Mouse (Mus musculus) 3T3-L1 (cell line): ENCODE measurements around the gene Nit1.
A peak's percentile ranks its signal among the peaks of the same experiment; 100 is the strongest.

Experiments used
- DNase-seq: peaks from one replicate; pipeline ENCODE4 v3.0.0-alpha.2; 2015; ENCODE audit warnings: low read depth, low spot score

Nit1 gene

DNA sequence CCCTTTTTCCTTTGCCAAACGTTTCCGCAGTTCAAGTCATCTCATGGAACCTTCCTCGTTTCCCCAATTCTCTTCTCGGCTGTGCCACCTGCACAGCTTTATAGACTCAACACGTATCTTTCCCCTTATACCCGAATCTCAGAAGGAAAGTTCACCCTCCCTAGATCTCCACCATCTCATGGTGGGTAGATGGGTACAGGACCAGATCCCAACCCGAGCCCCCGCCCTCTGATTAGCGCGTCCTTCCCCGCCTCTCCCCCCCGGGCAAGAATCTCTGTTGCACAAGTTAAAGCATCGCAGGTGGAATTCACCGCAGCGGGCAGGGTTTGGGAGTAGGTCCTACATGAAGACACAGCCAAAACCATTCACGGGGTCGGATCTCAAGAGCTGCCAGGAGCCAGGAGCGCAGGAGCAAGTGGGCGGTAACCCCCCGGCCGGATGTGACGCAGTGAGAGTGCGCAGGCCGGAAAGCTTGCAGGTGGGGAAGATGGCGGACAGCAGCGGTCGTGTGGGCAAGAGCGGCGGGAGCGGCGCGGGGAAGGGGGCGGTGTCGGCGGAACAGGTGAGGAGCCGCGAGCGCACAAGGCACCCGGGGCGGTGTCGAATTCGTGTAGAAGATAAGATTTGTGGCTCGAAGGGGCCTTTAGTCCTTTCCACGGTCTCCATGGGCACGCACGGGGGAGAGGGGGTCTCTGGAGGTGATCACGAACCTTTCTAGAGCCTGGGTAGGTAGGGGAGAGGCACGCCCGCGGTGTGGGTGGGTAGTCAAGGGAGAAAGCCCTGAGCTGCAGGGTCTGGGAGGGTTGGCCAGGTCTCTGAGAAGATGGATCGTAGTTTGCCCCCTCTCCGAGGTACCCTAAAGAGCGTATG lies at the start of gene Nit1, which contains the start of gene Pfdn2:
Gene Nit1 (minus strand): TSS at position 422 of the 870 bp plus-strand sequence.
Gene Pfdn2 (plus strand): TSS at position 446 of the 870 bp plus-strand sequence.
- peak; percentile 91 for DNase-seq

DNA sequence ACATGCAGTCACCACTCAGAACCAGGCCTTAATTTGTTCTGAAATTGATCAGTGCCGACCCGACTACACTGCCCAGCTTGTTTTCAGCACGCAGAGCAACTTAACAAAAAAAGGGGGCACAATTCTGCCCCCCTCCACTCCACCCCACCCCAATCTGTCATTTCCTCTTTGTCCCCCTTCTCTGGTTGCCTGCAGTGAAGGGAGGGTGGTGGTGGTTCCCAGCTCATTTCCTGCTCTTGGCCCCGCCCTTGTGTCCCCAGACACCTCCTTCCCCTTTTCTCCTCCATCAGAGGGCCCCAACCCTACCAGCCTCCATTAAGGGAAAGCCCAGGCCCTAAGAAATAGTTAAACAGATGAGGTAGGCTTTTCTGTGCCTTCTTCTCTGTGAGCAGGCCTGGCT lies 44.7 kb upstream of the Nit1 start:
- DNase-seq = no peak

DNA sequence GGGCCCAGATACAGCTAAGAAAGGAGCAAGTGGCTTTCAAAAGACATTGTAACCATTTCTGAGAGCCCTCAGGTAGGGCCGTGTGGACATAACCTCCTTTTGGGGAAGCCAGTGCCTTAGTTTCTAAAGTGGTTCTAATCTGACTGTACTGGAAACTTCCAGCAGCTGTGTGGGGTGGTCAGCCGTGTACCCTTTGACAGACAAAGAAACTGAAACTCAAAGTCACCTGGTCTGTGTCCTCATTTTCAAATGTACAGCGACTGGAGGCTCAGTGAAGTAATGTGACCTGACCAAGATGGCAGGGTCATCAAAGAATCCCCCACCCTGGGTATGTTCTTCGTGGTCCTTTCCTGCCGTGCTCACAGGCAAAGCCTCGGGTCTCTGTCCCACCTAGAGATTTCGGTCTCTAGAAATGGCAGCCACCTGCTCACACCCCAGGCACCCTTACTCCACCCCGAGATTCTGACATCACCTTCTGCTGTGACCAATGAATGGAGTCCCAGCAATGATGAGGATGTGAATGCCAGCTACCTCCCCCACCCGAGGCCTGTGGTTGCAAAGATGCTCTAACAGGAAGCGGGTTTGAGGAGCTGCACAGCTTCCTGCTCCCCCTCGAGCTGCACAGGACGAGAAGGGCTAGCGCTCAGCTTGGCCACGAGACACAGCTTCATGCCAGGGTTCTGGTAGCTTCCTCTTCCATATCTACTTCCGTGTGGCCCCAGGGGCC lies 43.1 kb upstream of the Nit1 start, which contains the start of gene Arhgap30:
Gene Arhgap30 (plus strand): TSS at position 579 of the 727 bp plus-strand sequence.
- DNase-seq = no peak

DNA sequence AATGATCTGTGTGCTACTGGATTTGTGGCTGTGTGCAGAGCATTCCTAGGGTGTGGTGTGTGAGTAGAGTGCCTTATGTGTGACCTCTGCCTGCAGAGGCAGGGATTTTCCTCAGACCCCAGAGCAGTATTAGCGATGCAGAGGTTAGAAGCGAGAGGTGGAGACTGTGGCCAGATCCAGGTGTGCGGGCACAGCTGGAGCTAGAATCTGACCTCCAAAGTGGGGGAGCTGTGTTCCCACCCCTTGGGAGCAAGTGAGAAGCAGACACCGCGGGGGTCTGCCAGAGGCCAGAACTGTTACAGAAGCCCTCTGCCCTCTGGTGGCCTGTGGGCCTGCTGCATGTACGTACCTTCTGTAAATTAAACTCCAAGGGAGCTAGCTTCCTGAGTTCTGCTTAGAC lies 41.7 kb upstream of the Nit1 start:
- peak; percentile 43 for DNase-seq

DNA sequence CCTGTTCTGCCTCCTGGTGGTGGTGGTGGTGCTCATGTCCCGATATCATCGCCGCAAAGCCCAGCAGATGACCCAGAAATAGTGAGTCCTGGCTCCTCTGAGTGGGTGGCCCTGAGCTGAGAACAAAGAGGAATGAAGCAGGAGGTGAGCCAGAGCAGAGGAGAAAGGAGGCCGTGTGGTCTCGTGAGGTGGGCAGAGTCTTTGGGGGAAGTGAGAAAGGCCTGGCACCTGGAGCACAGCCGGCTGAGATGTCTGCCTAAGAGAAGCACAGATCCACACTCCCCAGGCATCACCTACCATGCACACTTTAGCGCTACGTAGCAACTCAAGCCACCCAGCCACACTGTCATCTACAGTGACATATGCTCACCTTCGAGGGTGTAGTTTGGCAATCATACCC lies 39.7 kb upstream of the Nit1 start:
- DNase-seq = no peak

DNA sequence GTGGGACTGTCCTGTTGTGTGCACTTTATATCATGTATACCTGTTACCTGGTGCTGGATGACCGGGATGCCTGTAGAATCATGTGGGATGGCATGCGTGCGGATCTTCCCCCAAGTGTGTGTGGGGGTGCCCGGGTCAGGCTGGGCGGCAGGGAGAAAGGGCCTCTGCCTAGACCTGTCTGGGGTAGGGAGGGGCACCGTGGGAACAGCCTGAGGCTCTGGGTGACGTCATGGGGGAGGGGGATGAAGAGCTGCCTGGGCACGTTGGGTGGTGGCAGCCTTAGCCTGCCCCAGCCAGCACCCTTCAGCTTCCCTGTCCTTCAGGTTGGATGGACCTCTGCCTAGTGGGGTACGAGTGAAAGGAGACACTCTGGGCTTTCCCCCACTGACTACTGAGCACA lies 38.9 kb upstream of the Nit1 start:
- DNase-seq = no peak

DNA sequence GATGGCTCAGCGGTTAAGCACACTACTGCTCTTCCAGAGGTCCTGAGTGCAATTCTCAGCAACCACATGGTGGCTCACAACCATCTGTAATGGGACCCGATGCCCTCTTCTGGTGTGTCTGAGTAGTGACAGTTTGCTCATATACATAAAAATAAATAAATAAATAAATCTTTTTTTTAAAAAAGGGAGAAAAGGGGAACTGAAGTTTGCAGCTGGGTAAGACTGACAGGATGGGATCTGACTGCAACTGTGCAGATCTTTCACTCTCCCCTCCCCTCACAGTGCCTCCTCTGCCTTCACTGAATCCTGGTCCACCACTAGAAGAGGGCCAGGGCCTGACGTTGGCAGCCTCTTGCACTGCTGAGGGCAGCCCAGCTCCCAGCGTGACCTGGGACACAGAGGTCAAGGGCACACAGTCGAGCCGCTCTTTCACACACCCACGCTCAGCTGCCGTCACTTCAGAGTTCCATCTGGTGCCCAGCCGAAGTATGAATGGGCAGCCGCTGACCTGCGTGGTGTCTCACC lies 36.7 kb upstream of the Nit1 start:
- no peak for DNase-seq

DNA sequence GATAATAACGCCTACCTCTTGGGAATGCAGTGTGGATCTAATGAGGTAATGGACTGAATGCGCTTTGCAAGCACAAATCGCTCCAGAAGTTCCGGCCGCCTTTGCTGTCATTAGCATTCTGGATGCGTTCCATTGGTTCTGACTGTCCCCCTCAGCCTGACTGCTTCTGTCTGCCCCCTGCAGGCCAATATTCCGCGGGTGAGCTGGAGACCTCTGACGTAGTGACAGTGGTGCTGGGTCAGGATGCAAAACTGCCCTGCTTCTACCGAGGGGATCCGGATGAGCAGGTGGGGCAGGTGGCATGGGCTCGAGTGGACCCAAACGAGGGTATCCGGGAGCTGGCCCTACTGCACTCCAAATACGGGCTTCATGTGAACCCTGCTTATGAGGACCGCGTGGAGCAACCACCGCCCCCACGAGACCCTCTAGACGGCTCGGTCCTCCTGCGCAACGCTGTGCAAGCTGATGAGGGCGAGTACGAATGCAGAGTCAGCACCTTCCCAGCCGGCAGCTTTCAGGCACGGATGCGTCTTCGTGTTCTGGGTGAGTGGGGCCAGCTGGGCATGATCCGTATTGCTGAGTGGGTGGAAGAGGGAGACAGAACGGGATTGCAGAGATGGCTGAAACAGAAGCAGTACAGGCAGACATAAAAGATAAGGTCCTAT lies 34.6 kb upstream of the Nit1 start:
- DNase-seq = no peak

DNA sequence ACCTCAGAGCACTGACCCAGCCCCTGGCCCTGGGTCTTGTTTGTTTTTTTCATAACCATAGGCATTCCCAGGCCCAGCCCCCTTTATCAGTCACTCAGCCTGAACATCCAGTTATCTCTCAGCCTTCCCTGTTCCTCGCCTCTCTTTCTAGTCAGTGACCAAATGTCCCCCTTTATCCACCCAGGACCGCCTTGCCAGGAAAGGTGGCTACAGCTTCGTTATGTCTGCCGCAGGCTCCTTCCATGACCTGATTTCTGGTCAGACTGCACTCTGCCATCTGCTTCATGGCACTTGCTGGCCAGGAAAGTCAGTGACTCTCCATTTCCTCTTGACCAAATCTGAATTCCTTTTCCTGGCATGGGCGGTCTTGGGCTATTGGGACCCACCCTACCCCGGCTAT lies 32.9 kb upstream of the Nit1 start:
- no peak for DNase-seq

DNA sequence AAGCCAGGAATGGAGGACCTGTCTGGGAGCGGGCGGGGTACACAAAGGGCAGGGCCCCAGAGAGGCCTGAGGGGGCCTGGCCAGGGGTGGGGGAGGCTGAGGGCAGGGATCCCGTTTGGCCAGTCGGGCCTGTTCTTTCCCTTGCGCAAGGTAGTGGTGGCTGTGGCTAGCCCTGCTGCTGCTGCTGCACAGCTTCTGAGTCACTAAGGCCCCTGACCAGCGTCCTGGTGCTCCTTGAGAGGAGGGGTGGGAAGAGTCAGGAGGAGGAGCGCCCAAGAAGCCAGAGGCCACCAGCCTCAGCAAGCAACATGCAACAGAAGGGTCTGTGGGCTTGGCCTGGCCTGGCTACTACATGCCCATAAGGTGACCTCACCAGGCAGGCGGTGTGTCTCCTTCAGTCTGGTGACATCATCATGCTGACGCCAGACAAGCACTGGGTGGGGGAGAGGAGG lies 30.2 kb upstream of the Nit1 start:
- peak; percentile 81 for DNase-seq

DNA sequence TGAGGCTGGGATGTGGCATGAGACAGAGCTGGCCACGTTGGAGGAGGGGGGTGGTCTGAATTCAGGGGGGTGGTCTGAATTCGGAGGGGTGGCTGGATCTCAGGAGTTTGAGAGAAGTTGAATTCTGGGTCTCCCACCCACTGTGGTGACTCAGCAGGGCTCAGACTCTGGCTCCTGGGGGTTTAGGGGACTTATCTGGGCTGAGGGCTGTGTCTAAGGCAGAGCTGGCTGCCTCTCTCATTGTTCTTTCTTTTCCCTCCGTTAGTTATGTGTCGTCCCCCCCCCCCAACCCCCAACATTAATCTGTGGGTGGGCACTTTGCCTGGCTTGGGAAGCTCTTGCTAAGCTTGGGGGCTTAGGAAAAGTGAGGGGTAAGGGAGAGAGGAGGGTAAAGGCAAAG lies 28.5 kb upstream of the Nit1 start:
- DNase-seq = no peak

DNA sequence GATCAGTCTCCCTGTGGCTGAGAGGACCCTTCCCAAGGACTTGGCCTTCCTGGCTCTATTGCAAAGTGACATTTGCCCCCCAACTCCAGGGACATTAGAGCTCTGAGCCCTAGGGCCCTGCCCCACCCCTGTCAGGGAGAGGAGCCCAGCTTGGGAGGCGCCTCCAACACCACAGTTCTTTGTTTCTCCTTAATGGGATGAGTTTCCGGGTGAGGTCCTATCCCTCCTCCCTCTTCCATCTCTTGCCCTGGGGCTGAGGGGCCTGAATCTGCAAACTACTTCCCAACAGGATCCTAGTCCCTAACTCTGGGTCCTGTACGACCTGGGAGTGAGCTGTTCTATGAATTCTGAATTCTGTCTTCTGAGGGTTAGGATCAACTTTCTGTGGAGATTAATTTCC lies 27.4 kb upstream of the Nit1 start:
- no peak for DNase-seq

DNA sequence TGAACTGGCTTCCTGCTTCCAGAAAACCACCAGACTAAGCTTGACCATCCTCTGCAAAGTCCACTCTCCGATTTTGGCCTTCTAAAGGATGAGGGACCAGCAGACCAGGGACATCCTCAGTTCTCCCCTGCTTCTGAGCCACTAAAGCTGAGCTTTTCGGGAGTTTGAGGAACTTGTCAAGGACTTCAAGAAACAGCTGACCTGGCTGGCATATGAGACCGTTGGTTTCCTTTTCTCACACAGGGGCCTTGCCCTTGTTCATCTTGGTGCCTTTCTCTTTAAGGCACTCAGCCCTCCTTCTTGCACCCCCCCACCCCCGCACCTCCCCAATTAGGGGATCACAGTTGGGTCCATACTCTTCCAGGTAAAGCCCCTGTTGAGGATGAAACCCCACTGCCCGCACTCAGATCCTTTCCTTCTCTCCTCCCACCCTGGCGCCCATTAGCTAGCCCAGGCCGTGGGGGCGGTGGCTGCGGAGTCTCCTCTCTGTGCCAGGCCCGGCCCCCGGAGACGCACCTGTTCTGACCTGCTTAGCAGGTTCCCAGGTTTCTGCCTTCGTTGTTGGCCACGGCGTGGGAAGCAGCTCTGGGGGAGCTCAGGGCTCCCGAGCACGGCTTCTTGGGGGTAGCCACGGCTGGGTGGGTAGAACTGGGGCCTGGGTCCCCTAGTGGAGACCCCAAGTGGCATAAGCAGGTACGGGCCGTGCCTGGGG lies 24.6 kb upstream of the Nit1 start, which contains the start of gene Nectin4:
Gene Nectin4 (plus strand): TSS at position 255 of the 712 bp plus-strand sequence.
- no peak for DNase-seq

DNA sequence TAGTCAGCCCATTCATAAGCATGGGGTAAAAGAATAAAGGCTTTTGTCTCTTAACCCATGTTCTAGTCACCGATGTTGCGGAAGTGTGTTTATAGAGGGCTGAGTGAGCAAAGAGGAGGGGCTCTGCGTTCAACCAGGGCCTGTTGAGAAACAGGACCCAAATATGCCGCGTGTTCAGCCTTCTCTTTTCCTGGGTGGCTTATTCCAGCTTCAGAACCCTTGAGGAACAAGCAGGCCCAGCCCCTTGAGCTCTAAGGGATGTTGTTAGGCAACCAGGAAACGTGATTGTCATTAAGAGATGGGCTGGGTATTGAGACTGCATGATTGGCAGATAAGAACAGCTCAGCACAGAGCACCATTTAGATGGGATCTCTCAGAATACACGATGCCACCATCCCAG lies 20.5 kb upstream of the Nit1 start:
- DNase-seq = no peak

DNA sequence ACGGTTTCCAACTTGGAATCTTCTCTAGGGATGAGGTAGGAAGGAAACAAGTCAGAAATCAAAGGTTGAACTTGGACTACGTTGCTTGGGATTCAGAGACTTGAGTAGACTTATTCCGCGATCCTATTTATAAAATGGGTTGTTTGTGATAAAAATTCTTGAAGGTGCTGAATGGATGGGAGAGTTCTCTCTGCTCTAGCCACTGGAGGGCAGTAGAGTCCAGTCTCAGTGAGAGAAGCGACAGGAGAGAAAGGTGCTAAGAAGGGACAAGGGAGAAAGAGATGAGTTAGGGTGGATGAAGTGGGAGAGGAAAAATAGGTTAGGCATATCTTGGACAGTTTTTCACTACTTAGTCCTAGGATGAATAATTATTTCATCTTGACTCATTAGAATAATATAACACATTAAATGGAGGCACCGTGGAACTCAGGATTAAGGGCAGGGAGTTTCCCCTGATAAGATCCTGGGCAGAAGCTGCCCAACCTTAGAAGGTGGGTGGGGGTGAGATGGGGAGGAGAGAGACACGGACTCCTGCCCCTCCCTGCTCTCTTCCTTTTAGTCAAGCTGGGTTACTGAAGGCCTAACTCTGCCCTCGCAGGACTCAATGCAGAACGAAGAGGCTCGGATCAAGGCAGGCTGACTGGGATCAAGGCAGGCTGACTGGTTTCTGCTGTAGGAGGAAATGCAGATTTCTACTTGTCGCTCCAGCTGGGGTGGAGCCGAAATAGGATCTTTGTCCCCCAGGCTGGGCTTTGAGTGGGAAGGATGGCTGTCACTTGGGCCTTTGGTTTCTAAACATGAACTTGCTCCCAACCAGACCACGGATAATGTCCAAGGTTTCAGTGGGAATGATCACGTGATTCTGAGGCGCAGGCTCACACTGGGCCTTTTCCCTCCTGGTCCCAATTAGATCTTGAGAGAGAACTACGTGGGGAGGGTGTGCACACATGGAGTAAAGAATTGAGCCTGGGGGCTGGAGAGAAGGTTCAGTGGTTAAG lies 16.0 kb upstream of the Nit1 start:
- peak; percentile 86 for DNase-seq

DNA sequence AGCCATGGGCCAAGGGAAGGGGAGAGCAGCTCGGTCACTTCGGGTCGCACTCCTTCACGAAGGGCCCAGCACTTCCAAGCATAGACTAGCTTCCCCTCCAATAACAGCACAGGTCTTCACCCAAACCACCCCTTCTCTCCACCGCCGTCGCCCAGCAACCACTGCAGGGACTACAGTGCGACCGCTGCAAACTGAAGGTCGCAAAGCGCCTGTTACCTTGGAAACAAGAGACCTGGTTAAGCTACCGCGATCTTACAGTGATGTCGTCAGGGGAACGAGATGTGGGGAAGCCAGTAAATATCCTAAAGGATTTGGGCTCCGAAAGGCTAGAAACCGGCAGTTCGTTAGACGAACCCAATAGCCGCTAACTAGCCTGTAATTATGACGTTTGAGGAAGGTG lies 15.2 kb upstream of the Nit1 start, which contains the start of gene Klhdc9:
Gene Klhdc9 (minus strand): TSS at position 143 of the 400 bp plus-strand sequence.
- DNase-seq = no peak

DNA sequence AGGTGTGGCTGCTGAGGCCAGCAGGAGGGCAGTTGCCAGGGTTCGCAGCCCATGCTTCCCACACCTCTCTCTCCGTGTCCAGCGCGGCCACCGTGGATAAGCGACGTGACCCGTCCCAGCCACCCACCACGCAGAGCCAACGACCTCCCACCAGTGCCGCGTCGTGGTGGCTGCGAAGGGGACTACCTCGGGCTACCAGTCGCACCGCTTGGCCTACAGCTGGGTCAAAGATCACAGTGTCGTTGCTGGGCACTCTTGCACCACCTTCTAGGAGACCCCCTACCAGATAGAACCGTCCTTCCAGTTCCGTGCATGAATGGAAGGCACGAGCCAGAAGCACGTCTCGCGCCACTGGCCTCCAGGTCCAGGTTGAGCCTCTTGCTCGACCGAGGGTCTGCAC lies 14.8 kb upstream of the Nit1 start:
- DNase-seq = no peak

DNA sequence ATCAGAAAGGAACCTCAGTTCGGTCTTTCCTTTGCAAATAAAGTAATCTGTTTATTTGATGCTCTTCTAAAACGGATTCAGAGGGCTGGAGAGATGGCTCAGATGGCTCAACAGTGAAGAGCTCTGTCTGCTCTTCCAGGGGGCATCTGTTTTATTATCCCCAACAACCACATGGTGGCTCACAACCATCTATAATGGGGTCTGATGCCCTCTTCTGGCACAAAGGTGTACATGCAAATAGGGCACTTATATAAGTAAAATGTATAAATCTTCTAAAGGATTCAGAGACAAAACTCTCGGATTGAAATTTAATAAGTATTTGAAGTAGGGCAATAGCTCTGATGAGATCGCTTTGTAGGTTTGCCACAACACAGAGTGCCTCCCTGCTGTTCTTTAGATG lies 13.0 kb upstream of the Nit1 start:
- peak; percentile 70 for DNase-seq

DNA sequence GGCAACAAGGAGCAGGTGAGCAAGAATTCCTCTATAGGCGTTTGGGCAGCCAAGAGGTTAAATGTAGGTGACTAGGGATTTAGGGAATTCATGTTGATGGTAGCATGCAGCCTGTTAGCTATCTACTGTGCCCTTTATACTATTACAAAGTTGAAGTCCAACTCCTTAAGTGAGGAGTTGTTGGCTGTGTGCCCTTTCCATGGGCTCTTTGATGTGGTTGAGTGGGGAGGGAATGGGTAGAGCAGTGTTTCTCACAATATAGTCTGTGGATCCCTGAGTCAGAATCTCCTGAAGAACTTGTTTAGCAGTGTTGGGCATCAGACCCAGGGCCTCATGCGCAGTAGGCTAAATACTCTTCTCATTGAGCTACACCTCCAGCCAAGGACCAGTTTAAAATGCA lies 11.4 kb upstream of the Nit1 start:
- DNase-seq = peak; percentile 10

DNA sequence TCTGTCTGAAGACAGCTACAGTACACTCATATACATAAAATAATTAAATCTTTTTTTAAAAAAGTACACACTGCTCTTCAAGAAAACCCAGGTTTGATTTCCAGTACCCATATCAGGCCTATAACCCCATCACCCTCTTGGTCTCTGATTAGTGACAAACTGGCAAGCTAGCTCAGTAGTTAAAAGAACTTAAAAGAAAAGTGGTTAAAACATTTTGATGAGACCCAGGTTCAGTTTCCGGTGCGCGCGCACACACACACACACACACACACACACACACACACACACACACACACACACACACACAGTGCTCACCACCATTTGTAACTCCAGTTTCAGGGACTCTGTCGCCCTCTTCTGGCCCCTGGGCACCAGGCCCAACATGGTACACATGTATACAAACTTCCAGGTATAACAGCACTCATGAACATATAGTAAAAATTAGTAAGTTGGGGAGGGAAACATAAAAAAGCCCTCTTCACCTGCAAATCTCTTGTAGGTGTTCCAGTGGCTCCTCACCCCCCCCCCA lies 10.4 kb upstream of the Nit1 start:
- peak; percentile 56 for DNase-seq
